Mouse (Mus musculus) kidney, adult 2 months (tissue): ENCODE data around the gene Pls1.

Experiments used
- CTCF ChIP-seq: fragments of 200-500 bp; conservative IDR thresholded peaks from 2 replicates; pipeline ENCODE4 v1.5.1; 2011; ENCODE audit warnings: low read depth, mild to moderate bottlenecking, control low read depth, low read length, moderate library complexity, mixed read lengths; ENCODE audit not compliant: insufficient read depth, insufficient read length
- POLR2A ChIP-seq: fragments of 200-500 bp; IDR thresholded peaks from one replicate; pipeline ENCODE4 v1.6.1; 2011; ENCODE audit warnings: low read depth, low read length, control low read depth

GRCm38 (mm10) chr9:95835741-95836140 is 9.4 kb downstream of the Pls1 start:
- no peak for TF ChIP-seq CTCF
- TF ChIP-seq POLR2A = no peak
